Mouse (Mus musculus) forebrain, postnatal 0 days (tissue): Measurements from ENCODE around the gene Mrps35. TPM values are rescaled to one million over a fixed set of nuclear protein-coding genes. Genes with fewer than 3 reads are reported as not detected.
A peak's percentile ranks its signal among the peaks of the same experiment; 100 is the strongest.

Experiments used
- ATAC-seq: fragments of 200-750 bp; cut with Nextera tagmentation; 2 replicates; pipeline ENCODE4 v1.8.0; 2017; ENCODE audit warnings: mild to moderate bottlenecking, moderate library complexity
- DNase-seq: peaks from one replicate; pipeline ENCODE4 v3.0.0-alpha.2; 2015
- H3K27ac ChIP-seq: fragments of 300-500 bp; sonication (generic); 2 replicates; pipeline ENCODE4 v1.5.1; 2014; ENCODE audit warnings: low read depth, mild to moderate bottlenecking, antibody characterized with exemption, low read length, moderate library complexity, mixed read lengths
- H3K27me3 ChIP-seq: fragments of 300-500 bp; sonication (generic); 2 replicates; pipeline ENCODE4 v1.6.1; 2014; ENCODE audit warnings: mild to moderate bottlenecking, low read length, mixed read lengths; ENCODE audit not compliant: insufficient read depth
- H3K36me3 ChIP-seq: fragments of 300-500 bp; sonication (generic); 2 replicates; pipeline ENCODE4 v1.6.1; 2014; ENCODE audit warnings: mild to moderate bottlenecking, moderate library complexity; ENCODE audit not compliant: insufficient read depth
- H3K4me1 ChIP-seq: fragments of 300-500 bp; sonication (generic); 2 replicates; pipeline ENCODE4 v1.6.1; 2014; ENCODE audit warnings: antibody characterized with exemption; ENCODE audit not compliant: insufficient read depth
- H3K4me2 ChIP-seq: fragments of 300-500 bp; sonication (generic); 2 replicates; pipeline ENCODE4 v1.6.1; 2014; ENCODE audit warnings: low read depth, mild to moderate bottlenecking, moderate library complexity
- H3K4me3 ChIP-seq: fragments of 300-500 bp; sonication (generic); 2 replicates; pipeline ENCODE4 v1.5.1; 2014; ENCODE audit warnings: low read depth, low read length, mixed read lengths
- H3K9ac ChIP-seq: fragments of 300-500 bp; sonication (generic); 2 replicates; pipeline ENCODE4 v1.6.1; 2014; ENCODE audit warnings: mild to moderate bottlenecking
- H3K9me3 ChIP-seq: fragments of 300-500 bp; sonication (generic); 2 replicates; pipeline ENCODE4 v1.6.1; 2016; ENCODE audit warnings: low read length
- CTCF ChIP-seq: sonication (generic); IDR thresholded peaks from 2 replicates; pipeline ENCODE4 v1.5.1; 2016; ENCODE audit warnings: antibody characterized with exemption, control low read depth, low read depth
- WGBS: fragments of 180-500 bp; shearing (Covaris S2); extraction: QIAGEN DNeasy Blood & Tissue Kit; methylation state at CpG from one replicate; pipeline ENCODE4 v1.1.7; 2014; 5-methylcytosine and 5-hydroxymethylcytosine counted together
- polyA plus RNA-seq: library from polyadenylated mRNA; unstranded; fragments of >200 nt; fragmentation: Nextera tagmentation; extraction: Ambion mirVana; gene quantifications from 2 replicates; pipeline ENCODE4 v1.2.1, GENCODE M21; 2015
- total RNA-seq: library from RNA; depleted of rRNA; stranded (reverse); fragments of >200 nt; gene quantifications from 2 replicates; pipeline ENCODE4 v1.2.3, GENCODE M21; 2014

Mrps35 gene
- total and polyA plus RNA-seq, 2 experiments from 2014 or later: 20.3 to 83.2 TPM

GRCm38 (mm10) chr6:147064226-147064943 lies 21.8 kb downstream of the Mrps35 start:
- TF ChIP-seq CTCF: no peak
- Histone ChIP-seq H3K27ac (no peak overlapping the region), H3K27me3 (no peaks in the 10 kb centered on the region), H3K4me1 (no peaks in the 10 kb centered on the region), H3K4me3 (no peak overlapping the region), H3K9ac (no peak overlapping the region), H3K4me2 (no peak overlapping the region), H3K9me3 (no peaks in the 10 kb centered on the region), H3K36me3 (peaks cover 28% of the 10 kb centered on the region)
- WGBS: 94% methylated on average over 10 of the region's 10 CpGs
- DNase-seq: no peak
- ATAC-seq: no peak

GRCm38 (mm10) chr6:147064944-147065261 lies 22.3 kb downstream of the Mrps35 start:
- H3K4me2 ChIP-seq: no peak overlapping the region
- WGBS: 90% methylated on average over 6 of the region's 6 CpGs
- no peak for DNase-seq
- no peak overlapping the region for H3K27ac ChIP-seq
- no peak for TF ChIP-seq CTCF
- no peaks in the 10 kb centered on the region for H3K9me3 ChIP-seq
- ATAC-seq: no peak
- H3K9ac ChIP-seq: no peak overlapping the region
- H3K27me3 ChIP-seq: no peaks in the 10 kb centered on the region
- no peaks in the 10 kb centered on the region for H3K4me1 ChIP-seq
- peaks cover 33% of the 10 kb centered on the region for H3K36me3 ChIP-seq
- no peak overlapping the region for H3K4me3 ChIP-seq

- H3K9me3 ChIP-seq: no peaks in the 10 kb centered on the region
- TF ChIP-seq CTCF: peak; percentile 26
- H3K27ac ChIP-seq: peak overlapping the region; percentile 50; the same call in 1 of the 2 replicates
- no peaks in the 10 kb centered on the region for H3K4me1 ChIP-seq
- DNase-seq (peak; percentile 48), ATAC-seq (peak; percentile 91)
- H3K27me3 ChIP-seq: no peaks in the 10 kb centered on the region
- 11% methylated on average over 5 of the region's 5 CpGs for WGBS
- H3K36me3 ChIP-seq: peaks cover 9% of the 10 kb centered on the region
- no peak overlapping the region for H3K4me3 ChIP-seq
- no peak overlapping the region for H3K9ac ChIP-seq
- H3K4me2 ChIP-seq: no peak overlapping the region
Observed at GRCm38 (mm10) chr6:147075808-147076387, 33.3 kb downstream of the Mrps35 start.

GRCm38 (mm10) chr6:147076878-147077277 lies 34.3 kb downstream of the Mrps35 start:
- Histone ChIP-seq H3K9me3 (no peaks in the 10 kb centered on the region), H3K27me3 (no peaks in the 10 kb centered on the region), H3K36me3 (no peaks in the 10 kb centered on the region; the same call in 1 of the 2 replicates), H3K9ac (no peak overlapping the region), H3K4me3 (no peak overlapping the region), H3K27ac (no peak overlapping the region), H3K4me1 (no peaks in the 10 kb centered on the region), H3K4me2 (no peak overlapping the region)
- no peak for TF ChIP-seq CTCF
- ATAC-seq: 0 out of 2 replicates have a peak, but pooled peaks have one; percentile 26
- no peak for DNase-seq
- WGBS: 75% methylated on average over 8 of the region's 8 CpGs

GRCm38 (mm10) chr6:147079919-147080318 lies 37.4 kb downstream of the Mrps35 start:
- no peak overlapping the region for H3K4me3 ChIP-seq
- H3K27me3 ChIP-seq: no peaks in the 10 kb centered on the region
- DNase-seq (no peak), ATAC-seq (no peak)
- no peak overlapping the region for H3K4me2 ChIP-seq
- no peaks in the 10 kb centered on the region; the same call in 1 of the 2 replicates for H3K36me3 ChIP-seq
- H3K4me1 ChIP-seq: no peaks in the 10 kb centered on the region
- no peak overlapping the region for H3K9ac ChIP-seq
- WGBS: 95% methylated on average over 10 of the region's 10 CpGs
- H3K9me3 ChIP-seq: no peaks in the 10 kb centered on the region
- TF ChIP-seq CTCF: no peak
- no peak overlapping the region for H3K27ac ChIP-seq

- Histone ChIP-seq H3K9me3 (no peaks in the 10 kb centered on the region), H3K27ac (no peak overlapping the region), H3K4me2 (no peak overlapping the region), H3K4me3 (no peak overlapping the region), H3K36me3 (no peaks in the 10 kb centered on the region), H3K9ac (no peak overlapping the region), H3K27me3 (no peaks in the 10 kb centered on the region), H3K4me1 (no peaks in the 10 kb centered on the region)
- no peak for TF ChIP-seq CTCF
- 63% methylated on average over 7 of the region's 7 CpGs for WGBS
- ATAC-seq: no peak
- DNase-seq: no peak
Observed at GRCm38 (mm10) chr6:147085398-147086040, 43.0 kb downstream of the Mrps35 start.
